Mouse (Mus musculus): Measurements from ENCODE around the gene Samm50. TPM values are rescaled to one million over a fixed set of nuclear protein-coding genes. Genes with fewer than 3 reads are reported as not detected.
A peak's percentile ranks its signal among the peaks of the same experiment; 100 is the strongest.

The Samm50 gene
- polyA plus RNA-seq, 1 experiment from 2014 or later = 89.4 TPM

GRCm38 (mm10) chr15:84224779-84225178, 32.7 kb downstream of the Samm50 start:
- H3K4me1 ChIP-seq = peaks cover 49% of the 10 kb centered on the region

GRCm38 (mm10) chr15:84226918-84227317, 34.9 kb downstream of the Samm50 start:
- no peaks in the 10 kb centered on the region for H3K36me3 ChIP-seq
- no peaks in the 10 kb centered on the region for H3K9me3 ChIP-seq (replicated peaks)
- H3K4me3 ChIP-seq (replicated peaks) = no peak overlapping the region
- ATAC-seq (ENCODE audit: low FRiP score) = peak; percentile 26; the same call in 1 of the 2 replicates
- H3K27me3 ChIP-seq (replicated peaks) = no peaks in the 10 kb centered on the region; the same call in 1 of the 2 replicates
- H3K4me1 ChIP-seq = peaks cover 63% of the 10 kb centered on the region
- 0 out of 2 replicates have a peak overlapping the region, but pooled peaks have one; percentile 10 for H3K9ac ChIP-seq (replicated peaks)
- H3K4me2 ChIP-seq = peak overlapping the region; percentile 23; the same call in 1 of the 2 replicates
- H3K27ac ChIP-seq (replicated peaks) = peak overlapping the region; percentile 33
- 17% methylated on average over 15 of the region's 15 CpGs for WGBS

More at GRCm38 (mm10) chr15:84224779-84225178, 32.7 kb downstream of the Samm50 start:
- no peaks in the 10 kb centered on the region for H3K9me3 ChIP-seq (replicated peaks)
- no peak overlapping the region for H3K9ac ChIP-seq (replicated peaks)
- no peak overlapping the region for H3K4me3 ChIP-seq (replicated peaks)
- peak overlapping the region; percentile 28; the same call in 1 of the 2 replicates for H3K27ac ChIP-seq (replicated peaks)
- 0 out of 2 replicates have a peak overlapping the region, but pooled peaks have one; percentile 1 for H3K4me2 ChIP-seq
- no peaks in the 10 kb centered on the region for H3K36me3 ChIP-seq
- 26% methylated on average over 10 of the region's 10 CpGs for WGBS
- H3K27me3 ChIP-seq (replicated peaks) = no peaks in the 10 kb centered on the region; the same call in 1 of the 2 replicates
- ATAC-seq (ENCODE audit: low FRiP score) = no peak

GRCm38 (mm10) chr15:84230661-84231060, 38.6 kb downstream of the Samm50 start:
- Histone ChIP-seq H3K4me2 (peak overlapping the region; percentile 94), H3K27me3 (replicated peaks) (no peaks in the 10 kb centered on the region; the same call in 1 of the 2 replicates), H3K36me3 (no peaks in the 10 kb centered on the region), H3K9ac (replicated peaks) (no peak overlapping the region), H3K27ac (replicated peaks) (0 out of 2 replicates have a peak overlapping the region, but pooled peaks have one; percentile 60), H3K4me1 (peaks cover 60% of the 10 kb centered on the region), H3K9me3 (replicated peaks) (no peaks in the 10 kb centered on the region), H3K4me3 (replicated peaks) (no peak overlapping the region)
- WGBS = 14% methylated on average over 5 of the region's 5 CpGs
- ATAC-seq (ENCODE audit: low FRiP score) = no peak

- H3K9me3 ChIP-seq (replicated peaks) = no peaks in the 10 kb centered on the region
- peak overlapping the region; percentile 18; the same call in 1 of the 2 replicates for H3K9ac ChIP-seq (replicated peaks)
- peak overlapping the region; percentile 94 for H3K4me2 ChIP-seq
- peaks cover 54% of the 10 kb centered on the region for H3K4me1 ChIP-seq
- H3K36me3 ChIP-seq = no peaks in the 10 kb centered on the region
- H3K27me3 ChIP-seq (replicated peaks) = no peaks in the 10 kb centered on the region; the same call in 1 of the 2 replicates
- H3K4me3 ChIP-seq (replicated peaks) = peak overlapping the region; percentile 44
- ATAC-seq (ENCODE audit: low FRiP score) = peak; percentile 36; the same call in 1 of the 2 replicates
- H3K27ac ChIP-seq (replicated peaks) = peak overlapping the region; percentile 60
- WGBS = 2% methylated on average over 16 of the region's 16 CpGs
Observed at GRCm38 (mm10) chr15:84231113-84231712, 39.2 kb downstream of the Samm50 start.

GRCm38 (mm10) chr15:84231721-84232561, 39.9 kb downstream of the Samm50 start, which contains the start of gene Parvb:
Parvb (plus strand) TSS chr15:84232043.
- peak within 1 kb of the TSS; percentile 44 for H3K4me3 ChIP-seq (replicated peaks)
- H3K27me3 ChIP-seq (replicated peaks) = no peaks in the 10 kb centered on the region; the same call in 1 of the 2 replicates
- H3K9ac ChIP-seq (replicated peaks) = peak within 1 kb of the TSS; percentile 54
- H3K4me2 ChIP-seq = peak within 1 kb of the TSS; percentile 94
- H3K9me3 ChIP-seq (replicated peaks) = no peaks in the 10 kb centered on the region
- ATAC-seq (ENCODE audit: low FRiP score) = peak; percentile 33
- H3K27ac ChIP-seq (replicated peaks) = peak within 1 kb of the TSS; percentile 60
- peaks cover 47% of the 10 kb centered on the region for H3K4me1 ChIP-seq
- H3K36me3 ChIP-seq = no peaks in the 10 kb centered on the region
- WGBS = 1% methylated on average over 51 of the region's 53 CpGs

- no peak overlapping the region for H3K27ac ChIP-seq (replicated peaks)
- 0 out of 2 replicates have a peak overlapping the region, but pooled peaks have one; percentile 44 for H3K4me3 ChIP-seq (replicated peaks)
- H3K9me3 ChIP-seq (replicated peaks) = no peaks in the 10 kb centered on the region
- H3K4me1 ChIP-seq = peaks cover 40% of the 10 kb centered on the region
- H3K9ac ChIP-seq (replicated peaks) = no peak overlapping the region
- H3K27me3 ChIP-seq (replicated peaks) = peaks cover 5% of the 10 kb centered on the region; the same call in 1 of the 2 replicates
- H3K36me3 ChIP-seq = no peaks in the 10 kb centered on the region
- peak overlapping the region; percentile 94 for H3K4me2 ChIP-seq
- no peak for ATAC-seq (ENCODE audit: low FRiP score)
- 18% methylated on average over 8 of the region's 8 CpGs for WGBS
Observed at GRCm38 (mm10) chr15:84232609-84233008, 40.6 kb downstream of the Samm50 start.

- no peak overlapping the region for H3K9ac ChIP-seq (replicated peaks)
- H3K27ac ChIP-seq (replicated peaks) = peak overlapping the region; percentile 52; the same call in 1 of the 2 replicates
- WGBS = 78% methylated on average over 7 of the region's 7 CpGs
- H3K27me3 ChIP-seq (replicated peaks) = peaks cover 5% of the 10 kb centered on the region; the same call in 1 of the 2 replicates
- no peak for ATAC-seq (ENCODE audit: low FRiP score)
- H3K4me1 ChIP-seq = peaks cover 53% of the 10 kb centered on the region
- no peak overlapping the region for H3K4me2 ChIP-seq
- H3K4me3 ChIP-seq (replicated peaks) = no peak overlapping the region
- no peaks in the 10 kb centered on the region for H3K9me3 ChIP-seq (replicated peaks)
- no peaks in the 10 kb centered on the region for H3K36me3 ChIP-seq
Observed at GRCm38 (mm10) chr15:84234794-84235581, 42.9 kb downstream of the Samm50 start.

GRCm38 (mm10) chr15:84235646-84236045, 43.6 kb downstream of the Samm50 start:
- H3K36me3 ChIP-seq = no peaks in the 10 kb centered on the region
- H3K4me2 ChIP-seq = no peak overlapping the region
- 70% methylated on average over 7 of the region's 7 CpGs for WGBS
- H3K4me3 ChIP-seq (replicated peaks) = no peak overlapping the region
- H3K9ac ChIP-seq (replicated peaks) = no peak overlapping the region
- no peak overlapping the region for H3K27ac ChIP-seq (replicated peaks)
- H3K9me3 ChIP-seq (replicated peaks) = no peaks in the 10 kb centered on the region
- ATAC-seq (ENCODE audit: low FRiP score) = no peak
- peaks cover 51% of the 10 kb centered on the region for H3K4me1 ChIP-seq
- H3K27me3 ChIP-seq (replicated peaks) = peaks cover 5% of the 10 kb centered on the region; the same call in 1 of the 2 replicates

- WGBS = 21% methylated on average over 15 of the region's 15 CpGs
- H3K36me3 ChIP-seq = no peaks in the 10 kb centered on the region
- H3K27ac ChIP-seq (replicated peaks) = no peak overlapping the region
- peaks cover 5% of the 10 kb centered on the region; the same call in 1 of the 2 replicates for H3K27me3 ChIP-seq (replicated peaks)
- H3K4me3 ChIP-seq (replicated peaks) = no peak overlapping the region
- H3K9ac ChIP-seq (replicated peaks) = no peak overlapping the region
- no peak for ATAC-seq (ENCODE audit: low FRiP score)
- H3K4me1 ChIP-seq = peaks cover 29% of the 10 kb centered on the region
- no peaks in the 10 kb centered on the region for H3K9me3 ChIP-seq (replicated peaks)
- H3K4me2 ChIP-seq = peak overlapping the region; percentile 37
Observed at GRCm38 (mm10) chr15:84238552-84238951, 46.5 kb downstream of the Samm50 start.

- peak overlapping the region; percentile 37 for H3K4me2 ChIP-seq
Observed at GRCm38 (mm10) chr15:84238991-84239401, 47.0 kb downstream of the Samm50 start.

More at GRCm38 (mm10) chr15:84238991-84239401, 47.0 kb downstream of the Samm50 start:
- Histone ChIP-seq H3K27me3 (replicated peaks) (peaks cover 5% of the 10 kb centered on the region; the same call in 1 of the 2 replicates), H3K27ac (replicated peaks) (no peak overlapping the region), H3K4me3 (replicated peaks) (no peak overlapping the region), H3K4me1 (peaks cover 29% of the 10 kb centered on the region), H3K9ac (replicated peaks) (no peak overlapping the region), H3K36me3 (no peaks in the 10 kb centered on the region), H3K9me3 (replicated peaks) (no peaks in the 10 kb centered on the region)
- ATAC-seq (ENCODE audit: low FRiP score) = peak; percentile 48; the same call in 1 of the 2 replicates
- 10% methylated on average over 16 of the region's 16 CpGs for WGBS
